Mouse (Mus musculus) adrenal gland, adult 8-10 months (tissue): ENCODE data around the gene Hs3st5. TPM values are rescaled to one million over a fixed set of nuclear protein-coding genes. Genes with fewer than 3 reads are reported as not detected.

ENCODE experiments used
- DNase-seq: peaks from one replicate; pipeline ENCODE4 v3.0.0; 2022
- total RNA-seq, 4 experiments: library from RNA; stranded (reverse); gene quantifications; 2 replicates each; pipeline ENCODE4 v1.2.4; 2022

Hs3st5 gene
- total RNA-seq, 4 experiments from 2014 or later, result 0.81 to 1.5 (median 1.1) TPM

DNA sequence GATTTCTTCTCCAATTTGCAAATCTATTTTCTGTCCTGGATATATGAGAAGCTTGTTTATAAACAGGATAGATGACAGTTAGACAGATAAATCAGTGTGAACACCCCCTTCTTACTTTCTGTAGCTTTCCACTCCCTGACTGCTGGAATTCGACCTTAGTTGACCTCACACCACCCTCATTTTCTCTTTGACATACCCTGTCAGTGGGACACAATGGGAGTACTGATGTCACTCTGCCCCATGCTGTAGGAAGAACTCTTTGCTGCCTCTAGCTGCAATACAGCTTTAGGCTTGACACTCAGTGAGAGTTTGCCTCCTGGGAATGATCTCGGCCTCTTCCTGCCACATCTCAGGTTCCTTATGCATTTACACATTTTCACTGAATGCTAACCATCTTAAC lies 297.1 kb downstream of the Hs3st5 start:
- no peak for DNase-seq

DNA sequence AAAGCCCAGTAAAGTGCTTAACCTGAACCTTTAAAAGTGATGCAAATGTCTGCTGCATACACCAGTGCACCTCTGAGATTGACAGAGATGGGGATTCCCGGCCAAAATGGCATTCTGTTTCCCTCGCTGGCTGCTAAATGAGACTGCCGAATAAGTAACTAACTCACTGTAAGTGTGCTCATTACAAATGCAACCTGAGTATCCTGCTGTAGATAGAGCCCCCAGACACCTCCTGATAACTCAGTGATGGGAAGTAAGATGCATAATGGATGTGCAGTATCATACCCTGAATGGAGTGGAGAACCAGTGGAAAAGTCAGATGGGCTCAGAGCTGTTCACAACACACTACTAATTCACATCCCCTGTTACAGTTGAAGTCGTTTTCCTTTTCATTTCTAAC lies 298.7 kb downstream of the Hs3st5 start:
- no peak for DNase-seq

DNA sequence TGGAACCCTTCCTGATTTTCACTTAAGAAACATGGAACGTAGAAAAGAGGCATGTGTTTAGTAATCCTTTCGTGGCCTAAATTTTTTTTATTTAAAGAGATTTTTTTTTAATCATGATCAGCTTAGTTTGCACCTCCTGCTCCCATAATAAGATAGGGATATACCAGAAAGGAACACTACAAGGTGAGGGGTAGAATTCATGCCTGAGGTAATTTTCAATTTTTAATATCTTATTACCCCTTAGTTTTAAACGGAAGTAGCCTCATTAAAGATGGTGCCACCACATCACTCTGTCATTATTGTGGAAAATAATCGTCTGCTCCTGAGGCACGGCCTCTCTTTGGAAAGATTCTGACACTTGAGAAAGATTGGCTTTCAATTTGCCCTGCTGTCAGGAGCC lies 299.2 kb downstream of the Hs3st5 start:
- DNase-seq, result no peak

DNA sequence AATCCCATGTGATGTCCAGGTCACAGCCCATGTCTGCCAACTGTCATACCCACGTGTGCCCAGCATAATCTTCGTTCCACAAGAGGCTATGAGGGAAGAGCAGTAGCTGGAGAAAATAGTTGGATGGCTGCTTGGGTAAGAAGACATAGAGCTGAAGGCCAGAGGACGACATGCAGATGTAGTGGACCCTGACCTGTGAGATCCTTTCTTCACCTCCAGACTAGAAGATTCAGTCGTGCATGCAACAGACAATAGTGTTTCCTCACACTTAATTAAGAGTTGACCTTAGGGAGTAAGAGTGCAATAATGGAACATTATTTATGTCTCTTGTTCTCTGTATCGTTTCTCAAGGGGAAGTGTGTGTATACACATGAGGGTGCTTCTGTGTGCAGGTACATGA lies 300.4 kb downstream of the Hs3st5 start:
- DNase-seq, result no peak

DNA sequence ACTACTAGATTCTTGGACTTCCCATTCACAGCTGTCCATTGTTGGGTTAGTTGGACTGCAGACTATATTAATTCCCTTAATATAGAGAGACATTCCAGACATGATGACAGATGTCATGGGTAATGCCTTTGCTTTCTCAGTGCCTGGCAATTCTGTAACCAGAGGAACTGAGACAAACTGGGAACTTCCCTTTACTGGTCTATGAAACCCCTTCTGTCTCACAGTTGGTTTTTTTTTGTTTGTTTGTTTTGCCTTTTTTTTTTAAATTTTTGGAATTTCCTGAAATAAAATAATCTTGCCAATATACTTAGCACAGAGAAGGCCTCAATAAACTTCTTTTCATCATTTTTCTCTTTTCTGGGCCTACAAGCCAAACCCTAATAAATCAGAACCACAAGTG lies 312.3 kb downstream of the Hs3st5 start:
- DNase-seq, result no peak

DNA sequence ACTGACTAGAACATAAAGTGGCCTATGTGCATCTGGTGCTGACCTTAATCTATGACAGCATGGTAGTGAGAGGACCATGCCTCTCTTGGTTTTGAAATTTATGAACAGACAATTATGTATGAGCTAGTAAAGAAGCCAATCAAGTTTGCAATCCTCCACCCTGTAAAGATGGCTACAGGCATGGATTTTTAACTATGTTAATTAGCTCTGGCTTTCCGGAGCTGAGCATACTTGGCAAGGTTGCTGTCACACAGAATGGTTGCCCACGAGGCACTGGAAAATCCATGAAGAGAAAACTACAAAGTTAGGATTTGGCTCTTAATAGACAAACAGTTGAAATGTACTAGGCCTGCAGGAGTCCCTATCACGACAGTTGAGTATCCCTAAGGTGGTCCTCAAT lies 322.5 kb downstream of the Hs3st5 start:
- no peak for DNase-seq

DNA sequence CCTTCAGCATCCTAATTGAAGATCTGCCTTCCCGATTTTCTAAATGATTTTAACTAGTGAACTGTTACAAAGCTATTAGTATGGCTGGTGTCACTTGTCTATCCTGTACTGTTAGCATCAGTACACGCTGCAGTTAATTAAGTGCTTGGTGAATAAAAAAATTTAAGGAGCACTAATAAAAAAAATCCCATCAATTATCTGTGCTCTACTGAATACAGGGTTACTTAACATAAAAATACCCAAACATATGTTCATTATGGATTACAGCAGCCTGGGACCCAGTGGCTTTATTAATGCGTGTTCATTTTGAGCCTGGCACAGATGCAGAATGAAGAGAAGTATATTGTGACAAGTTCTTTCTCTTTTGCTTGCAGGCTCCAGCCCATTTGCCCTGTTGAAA lies 325.6 kb downstream of the Hs3st5 start:
- DNase-seq, result no peak

DNA sequence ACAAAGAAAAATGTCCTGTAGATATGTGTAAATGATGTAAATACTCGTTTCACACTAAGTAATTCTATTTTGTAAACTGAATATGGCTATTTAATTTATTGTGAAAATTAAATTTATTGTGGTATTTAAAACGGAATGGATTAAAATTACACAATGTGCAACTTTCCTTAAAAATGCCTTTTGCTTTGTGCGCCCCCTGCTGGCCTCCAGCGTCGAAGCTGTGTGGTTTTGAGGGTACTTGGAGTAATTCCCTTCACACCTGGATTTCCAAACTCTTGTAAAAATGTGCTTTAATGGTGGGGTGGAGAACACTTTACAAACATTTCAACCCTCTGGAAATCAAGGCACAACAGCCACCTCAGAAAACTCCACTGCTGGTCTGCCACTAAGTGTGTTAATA lies 327.6 kb downstream of the Hs3st5 start:
- no peak for DNase-seq

DNA sequence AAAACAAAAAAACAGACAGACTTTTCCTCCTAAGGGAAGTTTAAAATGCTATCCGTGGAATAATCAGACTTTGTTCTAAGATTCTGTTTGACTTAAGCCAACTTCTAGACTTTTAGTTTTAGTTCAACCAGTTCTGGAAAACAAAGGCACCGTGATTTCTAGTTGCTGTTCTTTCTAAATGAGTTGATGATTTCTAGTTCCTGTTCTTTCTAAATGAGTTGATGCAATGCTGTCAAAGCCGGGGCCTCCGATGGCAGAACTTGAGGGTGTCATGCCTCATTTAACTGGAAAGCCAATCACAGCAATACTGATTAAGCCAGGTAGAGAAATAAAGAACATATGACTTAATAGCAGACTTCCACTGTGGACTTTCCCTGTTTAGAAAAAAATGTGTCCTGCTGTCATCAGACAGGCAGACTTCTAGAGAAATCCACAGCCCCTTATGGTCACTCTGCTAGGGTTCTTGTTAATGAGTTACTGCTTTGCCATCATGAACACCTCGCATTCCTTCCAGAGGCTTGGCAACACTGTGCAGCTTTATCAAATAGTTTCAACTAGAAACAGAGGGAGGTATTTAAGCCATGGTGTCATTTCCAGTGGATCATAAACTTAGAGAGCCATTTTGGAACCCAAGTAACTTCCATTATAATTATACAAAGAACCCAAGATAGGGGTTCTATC lies 329.4 kb downstream of the Hs3st5 start:
- no peak for DNase-seq

DNA sequence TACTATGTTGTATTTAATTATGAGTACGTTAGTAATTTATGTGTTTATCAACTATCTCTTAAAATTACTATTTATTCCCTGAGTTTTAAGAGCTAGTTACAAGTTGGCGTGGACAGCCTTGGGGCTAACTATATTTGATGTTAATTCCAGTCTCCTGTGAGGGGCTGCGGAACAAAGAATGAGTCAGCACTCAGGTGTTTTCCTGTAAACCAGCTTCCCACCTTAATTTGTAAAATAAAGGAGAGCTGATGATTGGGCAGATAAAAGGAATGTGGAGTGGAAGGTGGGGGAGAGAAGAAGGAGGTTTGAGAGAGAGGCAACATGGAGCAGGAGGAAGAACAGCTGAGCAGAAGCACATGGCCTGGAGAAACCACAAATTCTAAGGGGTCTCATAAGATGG lies 343.6 kb downstream of the Hs3st5 start:
- DNase-seq, result no peak

DNA sequence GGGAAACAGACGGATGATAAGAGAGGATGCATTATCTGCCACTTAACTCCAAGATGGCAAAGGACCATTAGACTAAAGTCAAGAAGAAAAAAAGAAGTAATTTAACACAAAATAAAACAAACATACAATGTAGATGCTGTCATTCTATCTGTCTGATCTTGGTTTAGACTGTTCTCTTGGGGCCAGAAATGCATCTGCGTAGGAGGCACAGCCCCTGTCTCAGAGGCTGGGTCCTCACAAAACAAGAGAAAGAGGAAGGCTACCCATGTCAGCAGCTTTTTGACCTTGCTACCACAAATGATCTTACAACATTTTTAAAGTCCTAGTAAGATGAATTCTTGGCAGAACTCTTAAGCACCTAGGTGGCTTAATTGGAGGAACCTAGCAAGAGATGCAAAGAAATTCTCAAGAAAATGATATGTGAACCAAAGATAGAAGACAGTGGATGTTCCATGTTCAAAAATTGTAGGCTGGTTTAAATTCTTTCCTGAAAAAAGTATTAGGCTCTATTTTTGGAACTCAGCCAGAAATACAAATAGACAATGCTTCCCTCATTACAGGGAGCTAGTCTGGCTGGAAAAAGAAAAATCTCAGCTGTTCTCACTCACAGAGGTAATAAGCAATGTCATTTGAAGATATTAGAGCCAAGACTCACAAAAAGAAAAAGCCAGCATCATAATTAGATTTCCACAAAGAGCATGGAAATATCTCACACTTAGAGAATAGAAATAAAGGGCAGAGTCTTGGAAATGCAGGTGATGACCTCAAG lies 355.7 kb downstream of the Hs3st5 start:
- no peak for DNase-seq
